Mouse (Mus musculus): ENCODE data around the gene Got1. TPM values are rescaled to one million over a fixed set of nuclear protein-coding genes. Genes with fewer than 3 reads are reported as not detected.
"Not testable (repeated sequence)": the region's sequence is repeated elsewhere in the genome, so short reads cannot be mapped to it uniquely, and the experiment has no call there.

The Got1 gene
- polyA plus RNA-seq, 1 experiment from 2014 or later: 65.2 TPM

GRCm38 (mm10) chr19:43503593-43503992 is 20.8 kb downstream of the Got1 start:
- ATAC-seq; H3K27ac ChIP-seq; H3K27me3 ChIP-seq; H3K4me3 ChIP-seq; H3K4me2 ChIP-seq; H3K4me1 ChIP-seq; H3K9ac ChIP-seq; H3K9me3 ChIP-seq (replicated peaks): not testable (repeated sequence)
- peaks cover 80% of the 10 kb centered on the region for H3K36me3 ChIP-seq (ENCODE audit: poor library complexity, severe bottlenecking)
- 96% methylated on average over 8 of the region's 9 CpGs for WGBS

GRCm38 (mm10) chr19:43502630-43503029 is 21.8 kb downstream of the Got1 start:
- Histone ChIP-seq H3K9me3 (replicated peaks) (no peaks in the 10 kb centered on the region), H3K36me3 (ENCODE audit: poor library complexity, severe bottlenecking) (peaks cover 78% of the 10 kb centered on the region), H3K9ac (no peak overlapping the region), H3K4me1 (no peaks in the 10 kb centered on the region), H3K27me3 (no peaks in the 10 kb centered on the region), H3K4me3 (no peak overlapping the region), H3K27ac (no peak overlapping the region), H3K4me2 (no peak overlapping the region)
- WGBS: 81% methylated on average over 11 of the region's 11 CpGs
- ATAC-seq: no peak

- no peak overlapping the region for H3K4me2 ChIP-seq
- no peak overlapping the region for H3K4me3 ChIP-seq
- H3K27me3 ChIP-seq: 0 out of 2 replicates have a peak, but pooled peaks cover 2% of the 10 kb centered on the region
- 89% methylated on average over 7 of the region's 7 CpGs for WGBS
- H3K27ac ChIP-seq: no peak overlapping the region
- H3K9me3 ChIP-seq (replicated peaks): no peaks in the 10 kb centered on the region
- H3K9ac ChIP-seq: no peak overlapping the region
- H3K36me3 ChIP-seq (ENCODE audit: poor library complexity, severe bottlenecking): peaks cover 48% of the 10 kb centered on the region
- no peaks in the 10 kb centered on the region for H3K4me1 ChIP-seq
- ATAC-seq: no peak
These were observed 25.5 kb downstream of the Got1 start for GRCm38 (mm10) chr19:43498874-43499273.

GRCm38 (mm10) chr19:43497440-43497839 is 27.0 kb downstream of the Got1 start:
- no peak for ATAC-seq
- WGBS: 91% methylated on average over 7 of the region's 7 CpGs

GRCm38 (mm10) chr19:43495846-43496245 is 28.6 kb downstream of the Got1 start:
- 0 out of 2 replicates have a peak, but pooled peaks cover 2% of the 10 kb centered on the region for H3K27me3 ChIP-seq
- peak; percentile 48 for ATAC-seq
- H3K27ac ChIP-seq: no peak overlapping the region
- 22% methylated on average over 5 of the region's 5 CpGs for WGBS
- no peak overlapping the region for H3K9ac ChIP-seq
- no peak overlapping the region for H3K4me3 ChIP-seq
- peaks cover 25% of the 10 kb centered on the region for H3K36me3 ChIP-seq (ENCODE audit: poor library complexity, severe bottlenecking)
- no peaks in the 10 kb centered on the region for H3K9me3 ChIP-seq (replicated peaks)
- H3K4me2 ChIP-seq: no peak overlapping the region
- no peaks in the 10 kb centered on the region for H3K4me1 ChIP-seq

More at GRCm38 (mm10) chr19:43497440-43497839, 27.0 kb downstream of the Got1 start:
- no peaks in the 10 kb centered on the region for H3K4me1 ChIP-seq
- H3K4me3 ChIP-seq: no peak overlapping the region
- no peak overlapping the region for H3K9ac ChIP-seq
- H3K36me3 ChIP-seq (ENCODE audit: poor library complexity, severe bottlenecking): peaks cover 36% of the 10 kb centered on the region
- no peaks in the 10 kb centered on the region for H3K9me3 ChIP-seq (replicated peaks)
- no peak overlapping the region for H3K4me2 ChIP-seq
- no peak overlapping the region for H3K27ac ChIP-seq
- 0 out of 2 replicates have a peak, but pooled peaks cover 2% of the 10 kb centered on the region for H3K27me3 ChIP-seq

- peak overlapping the region; percentile 58 for H3K4me2 ChIP-seq
- no peaks in the 10 kb centered on the region for H3K9me3 ChIP-seq (replicated peaks)
- 14% methylated on average over 14 of the region's 14 CpGs for WGBS
- H3K36me3 ChIP-seq (ENCODE audit: poor library complexity, severe bottlenecking): peaks cover 16% of the 10 kb centered on the region
- H3K4me3 ChIP-seq: peak overlapping the region; percentile 28
- ATAC-seq: peak; percentile 59; the same call in 1 of the 2 replicates
- no peak overlapping the region for H3K27ac ChIP-seq
- 0 out of 2 replicates have a peak, but pooled peaks cover 2% of the 10 kb centered on the region for H3K27me3 ChIP-seq
- no peaks in the 10 kb centered on the region for H3K4me1 ChIP-seq
- no peak overlapping the region for H3K9ac ChIP-seq
These were observed 29.5 kb downstream of the Got1 start for GRCm38 (mm10) chr19:43494914-43495313.

GRCm38 (mm10) chr19:43493878-43494277 is 30.5 kb downstream of the Got1 start:
- Histone ChIP-seq H3K27ac (no peak overlapping the region), H3K4me1 (no peaks in the 10 kb centered on the region), H3K36me3 (ENCODE audit: poor library complexity, severe bottlenecking) (peaks cover 6% of the 10 kb centered on the region), H3K9me3 (replicated peaks) (no peaks in the 10 kb centered on the region), H3K9ac (no peak overlapping the region), H3K27me3 (0 out of 2 replicates have a peak, but pooled peaks cover 2% of the 10 kb centered on the region), H3K4me3 (no peak overlapping the region), H3K4me2 (no peak overlapping the region)
- ATAC-seq: no peak
- WGBS: 79% methylated on average over 6 of the region's 6 CpGs

- 89% methylated on average over 1 of the region's 1 CpGs for WGBS
- not testable (repeated sequence) for ATAC-seq, H3K4me1 ChIP-seq
These were observed 31.1 kb downstream of the Got1 start for GRCm38 (mm10) chr19:43493316-43493715.

GRCm38 (mm10) chr19:43487429-43487828 is 37.0 kb downstream of the Got1 start:
- Histone ChIP-seq H3K4me3 (no peak overlapping the region), H3K27ac (no peak overlapping the region), H3K36me3 (ENCODE audit: poor library complexity, severe bottlenecking) (no peaks in the 10 kb centered on the region), H3K4me2 (no peak overlapping the region), H3K9me3 (replicated peaks) (no peaks in the 10 kb centered on the region), H3K9ac (no peak overlapping the region), H3K27me3 (no peaks in the 10 kb centered on the region), H3K4me1 (no peaks in the 10 kb centered on the region)
- WGBS: 42% methylated on average over 3 of the region's 3 CpGs
- ATAC-seq: no peak

More at GRCm38 (mm10) chr19:43493316-43493715, 31.1 kb downstream of the Got1 start:
- H3K27ac ChIP-seq; H3K27me3 ChIP-seq; H3K4me2 ChIP-seq; H3K9me3 ChIP-seq (replicated peaks); H3K4me3 ChIP-seq; H3K9ac ChIP-seq; H3K36me3 ChIP-seq (ENCODE audit: poor library complexity, severe bottlenecking): not testable (repeated sequence)

GRCm38 (mm10) chr19:43480512-43480911 is 43.9 kb downstream of the Got1 start:
- WGBS: 74% methylated on average over 9 of the region's 9 CpGs
- H3K27ac ChIP-seq: no peak overlapping the region
- H3K4me3 ChIP-seq: no peak overlapping the region
- H3K9me3 ChIP-seq (replicated peaks): no peaks in the 10 kb centered on the region
- no peaks in the 10 kb centered on the region for H3K4me1 ChIP-seq
- no peak for ATAC-seq
- H3K27me3 ChIP-seq: no peaks in the 10 kb centered on the region
- no peak overlapping the region for H3K9ac ChIP-seq
- H3K4me2 ChIP-seq: no peak overlapping the region
- no peaks in the 10 kb centered on the region for H3K36me3 ChIP-seq (ENCODE audit: poor library complexity, severe bottlenecking)

- Histone ChIP-seq H3K4me1 (no peaks in the 10 kb centered on the region), H3K27me3 (no peaks in the 10 kb centered on the region), H3K36me3 (ENCODE audit: poor library complexity, severe bottlenecking) (no peaks in the 10 kb centered on the region), H3K4me3 (no peak overlapping the region), H3K4me2 (no peak overlapping the region), H3K9ac (no peak overlapping the region), H3K27ac (no peak overlapping the region), H3K9me3 (replicated peaks) (no peaks in the 10 kb centered on the region)
- WGBS: 88% methylated on average over 5 of the region's 5 CpGs
- no peak for ATAC-seq
These were observed 45.0 kb downstream of the Got1 start for GRCm38 (mm10) chr19:43479431-43479830.

GRCm38 (mm10) chr19:43478891-43479290 is 45.5 kb downstream of the Got1 start:
- H3K9ac ChIP-seq: no peak overlapping the region
- no peaks in the 10 kb centered on the region for H3K36me3 ChIP-seq (ENCODE audit: poor library complexity, severe bottlenecking)
- no peak for ATAC-seq
- no peak overlapping the region for H3K4me2 ChIP-seq
- no peaks in the 10 kb centered on the region for H3K9me3 ChIP-seq (replicated peaks)
- H3K4me1 ChIP-seq: no peaks in the 10 kb centered on the region
- no peak overlapping the region for H3K27ac ChIP-seq
- H3K27me3 ChIP-seq: no peaks in the 10 kb centered on the region
- WGBS: 22% methylated on average over 5 of the region's 5 CpGs
- H3K4me3 ChIP-seq: no peak overlapping the region

GRCm38 (mm10) chr19:43477436-43477835 is 47.0 kb downstream of the Got1 start:
- 91% methylated on average over 5 of the region's 5 CpGs for WGBS
- H3K27ac ChIP-seq: no peak overlapping the region
- H3K27me3 ChIP-seq: no peaks in the 10 kb centered on the region
- no peak overlapping the region for H3K4me3 ChIP-seq
- ATAC-seq: no peak
- no peak overlapping the region for H3K9ac ChIP-seq
- H3K9me3 ChIP-seq (replicated peaks): no peaks in the 10 kb centered on the region
- no peak overlapping the region for H3K4me2 ChIP-seq
- H3K4me1 ChIP-seq: no peaks in the 10 kb centered on the region
- H3K36me3 ChIP-seq (ENCODE audit: poor library complexity, severe bottlenecking): no peaks in the 10 kb centered on the region

Data from forebrain, embryonic 13.5 days (tissue).